Mouse (Mus musculus) bone marrow, adult 2 months (tissue): ENCODE data around the gene P2rx6. TPM values are rescaled to one million over a fixed set of nuclear protein-coding genes. Genes with fewer than 3 reads are reported as not detected.

Experiments
- H3K27ac ChIP-seq: fragments of 200-500 bp; 2 replicates; pipeline ENCODE4 v1.5.1; 2012; ENCODE audit warnings: low read depth, mild to moderate bottlenecking, control low read depth, inconsistent platforms, low read length; ENCODE audit not compliant: control insufficient read depth, poor library complexity, insufficient read depth
- H3K4me1 ChIP-seq: fragments of 200-500 bp; 2 replicates; pipeline ENCODE4 v1.6.1; 2011; ENCODE audit warnings: low read length; ENCODE audit not compliant: control insufficient read depth, insufficient read depth
- H3K4me3 ChIP-seq: fragments of 200-500 bp; replicated peaks from 2 replicates; pipeline ENCODE3; 2011; ENCODE audit warnings: mild to moderate bottlenecking, low read depth, low read length, control low read depth; ENCODE audit not compliant: control insufficient read depth
- CTCF ChIP-seq: fragments of 200-500 bp; IDR thresholded peaks from 2 replicates; pipeline ENCODE4 v1.5.1; 2011; ENCODE audit warnings: low read length, control low read depth; ENCODE audit not compliant: control insufficient read depth, insufficient read depth
- POLR2A ChIP-seq: fragments of 200-500 bp; IDR thresholded peaks from 2 replicates; pipeline ENCODE4 v1.6.1; 2011; ENCODE audit warnings: low read depth, mild to moderate bottlenecking, control low read depth, low read length, borderline replicate concordance; ENCODE audit not compliant: control insufficient read depth
- WGBS: fragments of 180-500 bp; shearing (Covaris S2); methylation state at CpG from one replicate; pipeline ENCODE4 v1.1.7; 2018; 5-methylcytosine and 5-hydroxymethylcytosine counted together
- polyA plus RNA-seq: library from polyadenylated mRNA; stranded (reverse); fragments of >200 nt; gene quantifications from 2 replicates; pipeline ENCODE4 v1.2.4, GENCODE M21; 2011; ENCODE audit warnings: low replicate concordance; ENCODE audit not compliant: missing spikeins, insufficient read depth, insufficient read length

P2rx6 gene
- polyA plus RNA-seq, 1 experiment: not detected

DNA sequence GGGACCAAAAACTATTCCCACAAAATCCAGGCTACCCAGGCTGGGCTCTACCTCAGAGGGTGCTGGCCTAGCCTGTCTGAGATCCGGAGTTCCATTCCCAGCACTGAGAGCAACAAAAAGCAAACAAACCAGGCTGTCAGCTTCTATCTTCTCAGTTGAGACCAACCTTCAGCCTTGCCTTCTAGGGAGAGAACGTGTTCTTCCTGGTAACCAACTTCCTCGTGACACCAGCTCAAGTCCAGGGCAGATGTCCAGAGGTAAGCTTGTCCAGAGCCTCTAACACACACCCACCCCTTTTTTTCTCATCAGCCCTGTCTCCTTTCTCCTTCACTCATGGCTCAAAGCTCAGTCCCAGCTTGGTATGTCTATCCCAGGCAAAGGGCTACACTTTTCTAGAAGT lies 3.1 kb downstream of the P2rx6 start:
- Histone ChIP-seq H3K27ac (no peak overlapping the region), H3K4me3 (no peak overlapping the region), H3K4me1 (no peaks in the 10 kb centered on the region)
- TF ChIP-seq CTCF (no peak), POLR2A (no peak)
- WGBS: 43% methylated on average over 3 of the region's 3 CpGs

DNA sequence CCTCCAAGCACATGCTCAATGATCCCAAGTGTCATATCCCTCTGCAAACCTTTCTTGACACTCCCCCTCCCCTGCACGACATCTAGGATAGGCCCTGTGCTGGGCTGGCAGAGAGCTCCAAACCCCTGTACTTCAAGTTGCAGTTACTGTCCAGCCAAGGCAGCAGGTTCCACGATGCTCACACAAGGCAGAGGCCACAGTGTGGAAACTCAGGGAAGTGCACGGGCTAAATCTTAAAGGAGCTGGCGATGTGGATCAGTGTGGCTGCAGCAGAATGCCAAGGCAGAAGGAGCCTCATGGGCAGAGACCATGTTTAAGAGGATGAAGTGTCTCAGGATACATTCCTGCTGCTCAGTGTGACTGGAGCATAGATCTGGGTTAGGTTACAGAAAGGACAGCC lies 4.5 kb downstream of the P2rx6 start:
- Histone ChIP-seq H3K4me3 (no peak overlapping the region), H3K4me1 (no peaks in the 10 kb centered on the region), H3K27ac (no peak overlapping the region)
- WGBS: 44% methylated on average over 4 of the region's 4 CpGs
- TF ChIP-seq CTCF (no peak), POLR2A (no peak)

DNA sequence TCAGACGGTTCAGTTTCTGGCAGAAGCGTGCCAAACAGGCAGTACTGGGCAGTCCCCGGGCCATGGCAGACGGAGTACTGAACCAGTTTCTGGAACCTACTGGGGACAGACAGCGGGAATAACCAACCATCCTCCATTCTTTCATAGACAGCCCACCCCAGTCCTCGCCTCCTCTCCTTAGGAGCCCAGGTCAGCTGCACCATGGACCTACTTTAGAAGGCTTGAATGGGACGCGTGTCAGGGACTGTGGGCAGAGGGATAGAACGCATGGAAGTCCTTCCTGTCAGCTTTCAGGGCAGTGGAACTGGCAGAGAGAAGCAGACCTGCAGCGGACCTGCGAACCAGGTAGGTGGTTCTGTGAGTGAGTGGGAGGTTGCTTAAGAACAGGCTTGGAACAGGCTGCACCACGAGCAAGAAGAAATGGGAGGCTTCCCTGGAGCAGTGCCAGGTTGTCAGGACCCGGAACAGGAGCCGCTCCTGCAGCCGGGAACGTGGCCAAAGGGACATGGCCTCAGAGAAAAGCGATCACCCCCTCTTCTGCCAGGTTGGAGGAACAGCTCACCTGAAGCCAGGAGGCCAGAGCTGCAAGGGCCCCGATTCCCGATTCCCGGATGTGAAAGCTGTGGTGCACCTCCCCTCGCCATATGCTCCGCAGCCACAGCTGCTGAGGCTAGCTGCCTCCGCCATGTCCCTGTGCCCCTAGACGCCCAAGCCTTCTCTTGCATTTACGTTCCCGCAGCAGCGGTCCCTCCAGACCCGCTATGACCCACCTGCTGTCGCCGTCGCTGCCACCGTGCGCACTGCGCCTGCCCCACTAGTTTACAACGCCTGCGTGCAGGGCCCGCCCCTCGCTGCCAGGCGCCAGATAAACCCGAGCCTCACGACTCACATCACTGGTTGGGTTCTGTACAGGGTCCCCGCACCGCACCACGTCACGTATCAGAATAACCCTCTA lies 14.5 kb downstream of the P2rx6 start:
- Histone ChIP-seq H3K4me1 (no peaks in the 10 kb centered on the region; the same call in 1 of the 2 replicates), H3K27ac (no peak overlapping the region), H3K4me3 (peak overlapping the region; percentile 60)
- 17% methylated on average over 45 of the region's 45 CpGs for WGBS
- TF ChIP-seq POLR2A (no peak), CTCF (no peak)

DNA sequence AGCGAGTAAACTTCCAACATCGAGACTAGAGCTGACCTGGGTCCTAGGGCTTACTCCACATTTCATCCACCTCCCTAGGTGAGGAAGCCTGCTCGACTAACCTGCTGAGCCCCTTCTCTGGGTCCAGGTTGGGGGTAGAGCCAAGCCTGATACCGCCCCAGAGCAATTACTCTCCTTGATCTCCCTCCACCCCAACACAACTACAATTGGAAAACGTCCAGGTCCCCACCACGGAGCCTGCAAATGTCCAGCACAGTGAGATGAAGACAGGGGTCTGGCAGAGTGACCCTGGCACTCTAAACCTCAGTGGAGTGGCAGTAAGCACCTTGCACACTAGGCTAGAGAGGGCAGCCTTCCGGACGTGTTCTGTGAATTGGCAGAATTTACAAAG lies 15.1 kb downstream of the P2rx6 start:
- no peaks in the 10 kb centered on the region; the same call in 1 of the 2 replicates for H3K4me1 ChIP-seq
- H3K4me3 ChIP-seq: no peak overlapping the region
- H3K27ac ChIP-seq: no peak overlapping the region
- no peak for TF ChIP-seq POLR2A
- no peak for TF ChIP-seq CTCF
- 34% methylated on average over 8 of the region's 8 CpGs for WGBS

DNA sequence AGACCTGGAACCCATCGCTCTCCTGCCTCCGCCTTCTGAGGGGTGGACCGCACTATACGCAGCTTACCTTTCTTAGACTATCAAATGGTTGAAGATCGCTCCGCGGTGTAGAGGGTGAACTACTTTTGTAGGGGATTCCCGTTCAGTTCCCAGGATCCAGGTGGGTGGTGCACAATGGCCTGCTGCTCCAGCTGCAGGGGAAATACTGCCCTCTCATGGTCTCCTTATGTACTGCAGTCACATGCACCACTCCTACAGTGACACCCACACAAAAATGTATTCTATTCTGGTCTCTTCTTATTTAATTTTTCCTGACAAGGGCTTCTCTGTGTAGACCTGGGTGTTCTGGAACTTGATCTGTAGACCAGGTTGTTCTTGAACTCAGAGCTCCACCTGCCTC lies 21.4 kb downstream of the P2rx6 start, which contains the start of gene Slc7a4:
Slc7a4 (minus strand) TSS at position 151 of the 400 bp plus-strand sequence.
- WGBS: 50% methylated on average over 8 of the region's 8 CpGs
- H3K4me1 ChIP-seq: no peaks in the 10 kb centered on the region
- TF ChIP-seq POLR2A (no peak), CTCF (peak; percentile 65)
- no peak within 1 kb of the TSS for H3K4me3 ChIP-seq
- H3K27ac ChIP-seq: no peak within 1 kb of the TSS

DNA sequence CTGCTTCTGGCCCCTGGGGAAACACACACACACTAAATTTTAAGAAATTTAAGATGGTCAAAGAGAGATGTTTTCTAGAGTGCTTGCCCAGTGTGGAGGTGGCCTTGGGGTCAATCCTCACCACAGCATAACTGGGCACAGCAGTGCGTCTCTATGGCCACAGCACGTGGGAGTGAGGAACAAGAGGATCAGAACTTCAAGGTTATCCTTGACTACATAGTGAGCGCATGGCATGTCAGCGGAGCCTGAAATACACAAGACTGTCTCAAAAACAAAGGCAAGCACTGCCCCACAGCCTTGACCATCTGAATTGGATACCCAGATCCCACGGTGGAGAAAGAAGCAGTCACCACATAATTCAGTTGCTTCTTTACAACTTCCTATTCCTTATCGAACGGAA lies 22.9 kb downstream of the P2rx6 start:
- WGBS: 85% methylated on average over 7 of the region's 7 CpGs
- TF ChIP-seq POLR2A (no peak), CTCF (no peak)
- Histone ChIP-seq H3K4me1 (no peaks in the 10 kb centered on the region), H3K27ac (no peak overlapping the region), H3K4me3 (no peak overlapping the region)

DNA sequence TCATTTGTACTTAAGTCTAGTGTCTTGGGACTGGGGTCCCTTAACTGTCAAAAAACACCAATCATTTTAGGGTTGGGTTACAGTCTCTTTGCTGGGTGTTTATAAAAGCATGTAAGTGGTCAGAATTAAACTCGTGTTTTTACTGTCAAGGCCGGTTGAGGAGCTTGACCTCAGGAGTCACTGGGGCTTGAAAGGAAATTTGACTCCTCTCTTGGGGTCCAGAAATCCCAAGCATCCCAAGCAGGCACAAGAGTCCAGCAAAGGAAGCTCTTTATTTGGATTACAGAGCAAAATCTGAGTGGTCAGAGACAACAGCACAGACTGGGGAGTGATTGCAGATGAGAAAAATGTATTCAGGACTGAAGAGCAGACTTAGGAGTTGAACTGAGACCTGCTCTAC lies 29.0 kb downstream of the P2rx6 start:
- no peak for TF ChIP-seq POLR2A
- H3K27ac ChIP-seq: no peak overlapping the region
- 60% methylated on average over 2 of the region's 2 CpGs for WGBS
- no peaks in the 10 kb centered on the region for H3K4me1 ChIP-seq
- no peak overlapping the region for H3K4me3 ChIP-seq

DNA sequence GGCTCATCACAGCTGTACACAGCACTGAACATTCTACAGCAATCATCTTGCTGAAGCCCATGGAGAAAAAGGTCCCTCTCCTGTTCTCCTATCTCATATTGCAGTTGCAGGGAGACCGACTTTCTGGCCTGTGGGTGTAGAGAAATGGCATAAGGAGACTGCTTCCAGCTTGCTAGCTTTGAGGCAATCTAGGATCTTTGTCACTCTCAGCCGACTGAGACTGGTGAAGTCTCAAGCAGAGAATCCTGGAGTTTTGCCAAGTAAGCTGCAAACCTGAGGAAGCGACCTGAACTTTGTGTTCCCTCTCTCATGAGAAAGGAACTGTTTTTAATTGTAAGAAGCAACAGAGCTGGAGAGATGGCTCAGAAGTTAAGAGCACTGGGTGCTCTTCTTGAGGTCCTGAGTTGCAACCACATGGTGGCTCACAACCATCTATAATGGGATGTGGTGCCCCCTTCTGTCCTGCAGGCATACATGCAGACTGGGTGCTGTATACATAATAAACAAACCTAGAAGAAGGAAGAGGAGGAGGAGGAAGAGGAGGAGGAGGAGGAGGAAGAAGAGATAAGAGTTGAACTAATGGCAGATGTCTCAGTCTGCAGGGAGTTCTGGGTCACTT lies 39.4 kb downstream of the P2rx6 start:
- 49% methylated on average over 3 of the region's 3 CpGs for WGBS
- no peak overlapping the region for H3K27ac ChIP-seq
- TF ChIP-seq CTCF (no peak), POLR2A (no peak)
- H3K4me3 ChIP-seq: no peak overlapping the region
- no peaks in the 10 kb centered on the region for H3K4me1 ChIP-seq

DNA sequence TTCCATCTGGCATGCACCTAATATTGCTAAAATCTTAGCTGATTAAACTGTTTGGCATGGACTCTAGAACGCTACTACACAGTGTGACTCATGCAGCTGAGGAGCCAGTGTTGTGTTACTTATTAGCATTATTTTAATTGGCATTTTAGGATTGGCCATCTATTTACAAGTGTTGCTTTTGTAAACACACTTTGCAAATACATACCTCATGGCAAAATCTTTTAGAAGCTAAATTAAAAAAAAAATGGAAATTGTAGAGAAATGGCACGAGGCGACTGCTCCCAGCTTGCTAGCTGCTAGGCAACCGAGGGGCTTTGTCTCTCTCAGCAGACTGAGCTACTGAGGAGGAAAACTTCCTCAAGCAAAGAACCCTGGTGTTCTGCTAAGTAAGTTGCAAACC lies 43.3 kb downstream of the P2rx6 start:
- Histone ChIP-seq H3K4me1 (no peaks in the 10 kb centered on the region), H3K4me3 (no peak overlapping the region), H3K27ac (no peak overlapping the region)
- 67% methylated on average over 4 of the region's 4 CpGs for WGBS
- TF ChIP-seq CTCF (no peak), POLR2A (no peak)
